Mouse (Mus musculus): ENCODE data around the gene Csnk2a2.

The Csnk2a2 gene

GRCm38 (mm10) chr8:95490006-95490405, at the start of gene Csnk2a2:
Gene Csnk2a2, minus strand, starts transcription at chr8:95490039.
- DNase-seq: no peak

GRCm38 (mm10) chr8:95539487-95539886, 49.6 kb upstream of the Csnk2a2 start:
- no peak for DNase-seq

GRCm38 (mm10) chr8:95533584-95534387, 43.9 kb upstream of the Csnk2a2 start, which contains the start of gene Ccdc113:
Gene Ccdc113, plus strand, starts transcription at chr8:95534085.
- DNase-seq: peak; percentile 62

- DNase-seq: no peak
Observed at GRCm38 (mm10) chr8:95532206-95532605, 42.4 kb upstream of the Csnk2a2 start.

- DNase-seq: no peak
Observed at GRCm38 (mm10) chr8:95528750-95529310, 39.0 kb upstream of the Csnk2a2 start.

GRCm38 (mm10) chr8:95528194-95528593, 38.4 kb upstream of the Csnk2a2 start:
- DNase-seq: no peak

GRCm38 (mm10) chr8:95523991-95524390, 34.2 kb upstream of the Csnk2a2 start:
- no peak for DNase-seq

GRCm38 (mm10) chr8:95516928-95517327, 27.1 kb upstream of the Csnk2a2 start:
- DNase-seq: no peak

- no peak for DNase-seq
Observed at GRCm38 (mm10) chr8:95513219-95513618, 23.4 kb upstream of the Csnk2a2 start.

GRCm38 (mm10) chr8:95512257-95512656, 22.4 kb upstream of the Csnk2a2 start:
- DNase-seq: no peak

GRCm38 (mm10) chr8:95506245-95506644, 16.4 kb upstream of the Csnk2a2 start:
- DNase-seq: no peak

- DNase-seq: no peak
Observed at GRCm38 (mm10) chr8:95505606-95506005, 15.8 kb upstream of the Csnk2a2 start.

GRCm38 (mm10) chr8:95504835-95505234, 15.0 kb upstream of the Csnk2a2 start:
- no peak for DNase-seq

GRCm38 (mm10) chr8:95502431-95502830, 12.6 kb upstream of the Csnk2a2 start:
- no peak for DNase-seq

- no peak for DNase-seq
Observed at GRCm38 (mm10) chr8:95500436-95500835, 10.6 kb upstream of the Csnk2a2 start.

GRCm38 (mm10) chr8:95499266-95500064, 9.6 kb upstream of the Csnk2a2 start:
- no peak for DNase-seq

GRCm38 (mm10) chr8:95497821-95498220, 8.0 kb upstream of the Csnk2a2 start:
- no peak for DNase-seq

- peak; percentile 9 for DNase-seq
Observed at GRCm38 (mm10) chr8:95496420-95496819, 6.6 kb upstream of the Csnk2a2 start.

- DNase-seq: no peak
Observed at GRCm38 (mm10) chr8:95495444-95495843, 5.6 kb upstream of the Csnk2a2 start.

GRCm38 (mm10) chr8:95492057-95492456, 2.2 kb upstream of the Csnk2a2 start:
- no peak for DNase-seq

- DNase-seq: peak; percentile 79
Observed at GRCm38 (mm10) chr8:95488698-95489332, 1.0 kb downstream of the Csnk2a2 start.

GRCm38 (mm10) chr8:95487800-95488697, 1.8 kb downstream of the Csnk2a2 start:
- DNase-seq: no peak
